Mouse (Mus musculus) embryonic facial prominence, embryonic 12.5 days (tissue): ENCODE results near the gene Ppt1. TPM values are rescaled to one million over a fixed set of nuclear protein-coding genes. Genes with fewer than 3 reads are reported as not detected.

Experiments used
- ATAC-seq: fragments of 200-750 bp; cut with Nextera tagmentation; 2 replicates; pipeline ENCODE4 v1.8.0; 2017; ENCODE audit not compliant: insufficient number of reproducible peaks, insufficient read depth, low FRiP score, low TSS enrichment
- H3K27ac ChIP-seq: fragments of 300-500 bp; sonication (generic); 2 replicates; pipeline ENCODE4 v1.5.1; 2016; ENCODE audit warnings: mild to moderate bottlenecking
- H3K27me3 ChIP-seq: fragments of 300-500 bp; sonication (generic); 2 replicates; pipeline ENCODE4 v1.6.1; 2016; ENCODE audit warnings: mild to moderate bottlenecking, moderate library complexity
- H3K36me3 ChIP-seq: fragments of 300-500 bp; sonication (generic); 2 replicates; pipeline ENCODE4 v1.6.1; 2016; ENCODE audit warnings: mild to moderate bottlenecking
- H3K4me1 ChIP-seq: fragments of 300-500 bp; sonication (generic); 2 replicates; pipeline ENCODE4 v1.6.1; 2016
- H3K4me2 ChIP-seq: fragments of 300-500 bp; sonication (generic); replicated peaks from 2 replicates; pipeline ENCODE4 v1.6.1; 2016; ENCODE audit warnings: mild to moderate bottlenecking, moderate library complexity
- H3K4me3 ChIP-seq: fragments of 300-500 bp; sonication (generic); 2 replicates; pipeline ENCODE4 v1.5.1; 2016; ENCODE audit warnings: mild to moderate bottlenecking
- H3K9ac ChIP-seq: fragments of 300-500 bp; sonication (generic); 2 replicates; pipeline ENCODE4 v1.6.1; 2016; ENCODE audit warnings: mild to moderate bottlenecking, moderate library complexity
- H3K9me3 ChIP-seq: fragments of 300-500 bp; sonication (generic); 2 replicates; pipeline ENCODE4 v1.6.1; 2016; ENCODE audit warnings: mild to moderate bottlenecking, moderate library complexity
- WGBS: fragments of 180-500 bp; shearing (Covaris S2); methylation state at CpG from one replicate; pipeline ENCODE4 v1.1.7; 2016; 5-methylcytosine and 5-hydroxymethylcytosine counted together
- polyA plus RNA-seq: library from polyadenylated mRNA; unstranded; fragments of >200 nt; fragmentation: Nextera tagmentation; extraction: Ambion mirVana; gene quantifications from 2 replicates; pipeline ENCODE4 v1.2.1, GENCODE M21; 2016

Gene Ppt1
- polyA plus RNA-seq, 1 experiment from 2014 or later, result 66.0 TPM

DNA sequence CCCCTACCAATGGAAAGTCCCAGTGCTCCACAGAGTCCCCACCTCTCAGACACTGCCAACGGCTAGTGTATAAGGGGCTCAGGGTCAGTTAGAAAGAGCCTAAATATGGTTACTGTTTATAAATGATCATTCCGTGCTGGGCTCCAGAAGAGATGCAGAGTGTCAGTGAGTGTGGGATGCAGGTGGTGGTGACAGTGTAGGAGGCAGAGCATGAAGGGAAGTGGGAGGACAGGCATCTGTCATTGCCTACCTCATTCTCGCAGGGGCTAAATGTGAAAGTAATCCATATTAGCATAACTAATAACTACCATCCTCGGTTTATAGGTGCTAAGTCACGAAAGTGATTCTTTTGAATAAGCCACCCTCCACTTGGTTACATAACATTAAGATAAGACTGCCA, 34.7 kb downstream of the Ppt1 start:
- 91% methylated on average over 5 of the region's 5 CpGs for whole genome bisulfite sequencing
- H3K36me3 ChIP-seq, result peaks cover 38% of the 10 kb centered on the region
- no peaks in the 10 kb centered on the region for H3K4me1 ChIP-seq
- H3K4me3 ChIP-seq, result no peak overlapping the region
- H3K9ac ChIP-seq, result no peak overlapping the region
- no peak for ATAC-seq
- no peak overlapping the region for H3K27ac ChIP-seq
- no peak overlapping the region for H3K4me2 ChIP-seq
- H3K27me3 ChIP-seq, result no peaks in the 10 kb centered on the region
- no peaks in the 10 kb centered on the region for H3K9me3 ChIP-seq

DNA sequence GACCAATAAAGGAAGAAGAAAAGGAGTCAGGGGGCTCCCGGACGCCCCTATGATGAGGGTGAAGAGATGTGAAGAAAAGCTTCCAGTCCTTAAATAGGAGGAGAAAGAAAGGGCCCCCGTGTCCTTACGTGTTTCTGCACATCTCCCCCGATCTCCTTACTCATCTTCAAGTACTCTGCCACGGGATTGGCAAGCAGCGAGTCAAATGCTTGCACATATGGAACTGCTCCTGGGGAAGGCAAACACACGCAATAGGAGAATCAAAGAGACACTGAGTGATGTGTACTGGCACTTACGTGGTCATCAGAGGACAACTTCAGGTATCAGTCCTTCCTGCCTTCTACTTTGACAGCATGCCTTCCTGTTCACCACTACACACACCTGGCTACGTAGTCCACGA, 35.2 kb downstream of the Ppt1 start:
- Histone ChIP-seq H3K9me3 (no peaks in the 10 kb centered on the region), H3K27me3 (no peaks in the 10 kb centered on the region), H3K4me1 (no peaks in the 10 kb centered on the region), H3K27ac (no peak overlapping the region), H3K36me3 (peaks cover 33% of the 10 kb centered on the region), H3K4me2 (no peak overlapping the region), H3K9ac (no peak overlapping the region), H3K4me3 (no peak overlapping the region)
- no peak for ATAC-seq
- WGBS, result 90% methylated on average over 11 of the region's 11 CpGs

DNA sequence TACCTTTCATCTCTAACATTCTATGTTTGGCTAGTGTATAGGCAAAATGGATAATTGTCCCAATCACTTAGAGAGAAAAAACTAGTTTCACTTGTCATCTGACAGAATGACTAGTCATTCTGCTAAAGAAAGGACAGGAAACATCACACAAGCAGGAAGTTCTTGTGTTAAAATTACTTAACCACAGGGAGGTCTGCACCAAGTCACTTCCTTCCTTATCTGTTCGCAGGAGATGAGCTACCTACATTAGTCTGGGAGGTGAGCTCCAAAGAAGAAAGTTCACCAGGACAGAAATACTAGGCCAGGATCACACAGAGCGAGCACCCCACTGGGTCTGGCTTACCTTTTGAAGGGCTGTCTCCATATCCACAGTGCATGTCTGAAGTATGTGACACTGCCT, 35.9 kb downstream of the Ppt1 start:
- Histone ChIP-seq H3K27ac (no peak overlapping the region), H3K4me2 (no peak overlapping the region), H3K9me3 (no peaks in the 10 kb centered on the region), H3K27me3 (no peaks in the 10 kb centered on the region), H3K4me3 (no peak overlapping the region), H3K9ac (no peak overlapping the region), H3K36me3 (peaks cover 27% of the 10 kb centered on the region), H3K4me1 (no peaks in the 10 kb centered on the region)
- ATAC-seq, result no peak
- WGBS, result 90% methylated on average over 2 of the region's 2 CpGs

DNA sequence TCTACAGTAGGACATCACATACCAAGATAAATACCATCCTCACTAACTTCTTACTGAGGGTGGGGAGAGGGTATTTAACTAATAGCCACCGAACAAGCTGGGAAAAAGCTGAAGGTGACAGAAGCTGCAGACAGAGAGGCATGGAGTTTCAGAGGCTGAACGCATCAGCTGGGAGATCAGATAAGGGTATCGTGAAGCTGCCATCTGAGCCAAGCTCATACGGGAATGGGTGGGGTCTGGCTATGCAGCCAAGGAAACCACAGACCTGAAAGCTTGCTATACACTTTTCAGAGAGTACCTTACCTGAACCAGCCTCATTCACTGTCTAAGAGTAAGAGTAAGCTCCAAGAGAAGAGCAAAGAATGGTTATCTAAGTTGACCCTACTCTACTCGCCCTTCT, 37.0 kb downstream of the Ppt1 start:
- Histone ChIP-seq H3K4me2 (no peak overlapping the region), H3K27me3 (no peaks in the 10 kb centered on the region), H3K4me1 (no peaks in the 10 kb centered on the region), H3K36me3 (peaks cover 22% of the 10 kb centered on the region), H3K9me3 (no peaks in the 10 kb centered on the region), H3K9ac (no peak overlapping the region), H3K27ac (no peak overlapping the region), H3K4me3 (no peak overlapping the region)
- no peak for ATAC-seq
- 80% methylated on average over 5 of the region's 5 CpGs for WGBS

DNA sequence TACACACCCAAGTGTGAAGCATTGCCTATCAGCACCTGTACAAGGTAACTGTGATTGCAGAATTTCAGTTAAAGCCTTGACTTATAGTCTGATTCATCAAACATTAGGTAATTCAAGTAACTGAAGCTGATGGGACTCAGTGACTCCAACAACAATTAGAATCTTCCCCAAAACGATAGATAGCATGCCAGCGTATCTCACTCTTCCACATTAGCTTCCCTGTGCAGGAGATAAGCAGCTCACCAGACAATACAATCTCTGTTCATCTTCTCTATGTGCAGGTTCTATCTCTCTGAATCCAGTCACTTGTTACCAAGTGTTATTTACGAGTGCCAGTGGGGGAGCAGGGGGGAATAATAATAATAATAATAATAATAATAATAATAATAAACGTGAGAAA, 37.5 kb downstream of the Ppt1 start:
- H3K4me1 ChIP-seq, result no peaks in the 10 kb centered on the region
- 91% methylated on average over 4 of the region's 4 CpGs for WGBS
- no peak overlapping the region for H3K4me3 ChIP-seq
- no peaks in the 10 kb centered on the region for H3K27me3 ChIP-seq
- ATAC-seq, result no peak
- no peak overlapping the region for H3K27ac ChIP-seq
- no peak overlapping the region for H3K4me2 ChIP-seq
- H3K9ac ChIP-seq, result no peak overlapping the region
- H3K36me3 ChIP-seq, result peaks cover 22% of the 10 kb centered on the region
- no peaks in the 10 kb centered on the region for H3K9me3 ChIP-seq

GRCm38 (mm10) chr4:122878333-122879070, 42.5 kb downstream of the Ppt1 start:
- H3K9me3 ChIP-seq, result no peaks in the 10 kb centered on the region
- ATAC-seq, result no peak

DNA sequence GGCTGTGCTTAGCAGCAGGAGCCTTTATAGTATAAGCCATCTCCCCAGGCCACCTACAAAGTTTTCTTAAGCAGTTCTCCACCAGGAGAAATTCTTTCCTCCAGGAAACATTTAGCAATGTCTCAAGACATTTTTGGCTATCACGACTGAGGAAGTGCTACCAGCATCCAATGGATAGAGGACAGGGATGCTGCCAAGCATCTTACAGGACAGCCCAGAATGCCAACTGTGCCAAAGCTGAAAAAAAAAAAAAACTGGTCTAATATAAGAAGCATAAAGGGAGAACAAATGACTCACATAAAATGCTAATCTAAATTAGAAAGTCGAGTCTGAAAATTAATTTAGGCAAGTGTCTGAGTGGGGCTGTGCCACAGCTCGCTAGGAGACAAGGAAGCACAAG, 46.5 kb downstream of the Ppt1 start:
- Histone ChIP-seq H3K9ac (no peak overlapping the region), H3K9me3 (no peaks in the 10 kb centered on the region), H3K27ac (no peak overlapping the region), H3K36me3 (no peaks in the 10 kb centered on the region), H3K4me2 (no peak overlapping the region), H3K4me3 (no peak overlapping the region), H3K4me1 (peaks cover 17% of the 10 kb centered on the region), H3K27me3 (no peaks in the 10 kb centered on the region)
- no peak for ATAC-seq
- WGBS, result 84% methylated on average over 3 of the region's 3 CpGs

More at GRCm38 (mm10) chr4:122878333-122879070, 42.5 kb downstream of the Ppt1 start:
- 96% methylated on average over 2 of the region's 2 CpGs for WGBS
- no peak overlapping the region for H3K4me3 ChIP-seq
- no peak overlapping the region for H3K4me2 ChIP-seq
- H3K27me3 ChIP-seq, result no peaks in the 10 kb centered on the region
- 0 out of 2 replicates have a peak, but pooled peaks cover 2% of the 10 kb centered on the region for H3K4me1 ChIP-seq
- no peak overlapping the region for H3K27ac ChIP-seq
- no peaks in the 10 kb centered on the region for H3K36me3 ChIP-seq
- H3K9ac ChIP-seq, result no peak overlapping the region

DNA sequence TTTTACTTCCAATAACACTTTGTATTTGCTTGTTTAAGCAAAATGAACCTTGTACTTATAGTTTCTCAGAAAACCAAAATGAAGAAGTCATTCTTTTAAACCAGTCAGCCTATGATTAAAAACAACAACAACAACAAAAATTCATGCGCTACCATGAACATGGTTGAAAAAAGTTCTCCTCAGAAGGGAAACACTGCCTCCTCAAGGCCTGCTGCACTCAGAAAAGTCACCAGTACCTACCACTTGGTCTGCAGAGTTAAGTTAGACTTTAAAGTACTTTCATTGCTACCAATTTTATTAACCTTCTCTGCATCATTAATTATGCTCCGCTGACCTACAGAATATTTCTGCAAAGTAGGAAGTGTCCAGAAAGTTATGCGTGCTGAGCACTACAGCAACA, 47.3 kb downstream of the Ppt1 start:
- Histone ChIP-seq H3K27ac (no peak overlapping the region), H3K9me3 (no peaks in the 10 kb centered on the region), H3K4me3 (no peak overlapping the region), H3K4me1 (peaks cover 17% of the 10 kb centered on the region), H3K4me2 (no peak overlapping the region), H3K9ac (no peak overlapping the region), H3K27me3 (no peaks in the 10 kb centered on the region), H3K36me3 (no peaks in the 10 kb centered on the region)
- 90% methylated on average over 3 of the region's 3 CpGs for WGBS
- ATAC-seq, result no peak

GRCm38 (mm10) chr4:122884051-122884450, 48.0 kb downstream of the Ppt1 start:
- H3K9ac ChIP-seq, result no peak overlapping the region
- H3K4me3 ChIP-seq, result no peak overlapping the region
- peak overlapping the region; percentile 53 for H3K4me2 ChIP-seq
- no peak overlapping the region for H3K27ac ChIP-seq
- no peaks in the 10 kb centered on the region for H3K27me3 ChIP-seq
- WGBS, result 74% methylated on average over 2 of the region's 2 CpGs
- H3K9me3 ChIP-seq, result no peaks in the 10 kb centered on the region
- no peak for ATAC-seq
- peaks cover 17% of the 10 kb centered on the region for H3K4me1 ChIP-seq
- no peaks in the 10 kb centered on the region for H3K36me3 ChIP-seq

DNA sequence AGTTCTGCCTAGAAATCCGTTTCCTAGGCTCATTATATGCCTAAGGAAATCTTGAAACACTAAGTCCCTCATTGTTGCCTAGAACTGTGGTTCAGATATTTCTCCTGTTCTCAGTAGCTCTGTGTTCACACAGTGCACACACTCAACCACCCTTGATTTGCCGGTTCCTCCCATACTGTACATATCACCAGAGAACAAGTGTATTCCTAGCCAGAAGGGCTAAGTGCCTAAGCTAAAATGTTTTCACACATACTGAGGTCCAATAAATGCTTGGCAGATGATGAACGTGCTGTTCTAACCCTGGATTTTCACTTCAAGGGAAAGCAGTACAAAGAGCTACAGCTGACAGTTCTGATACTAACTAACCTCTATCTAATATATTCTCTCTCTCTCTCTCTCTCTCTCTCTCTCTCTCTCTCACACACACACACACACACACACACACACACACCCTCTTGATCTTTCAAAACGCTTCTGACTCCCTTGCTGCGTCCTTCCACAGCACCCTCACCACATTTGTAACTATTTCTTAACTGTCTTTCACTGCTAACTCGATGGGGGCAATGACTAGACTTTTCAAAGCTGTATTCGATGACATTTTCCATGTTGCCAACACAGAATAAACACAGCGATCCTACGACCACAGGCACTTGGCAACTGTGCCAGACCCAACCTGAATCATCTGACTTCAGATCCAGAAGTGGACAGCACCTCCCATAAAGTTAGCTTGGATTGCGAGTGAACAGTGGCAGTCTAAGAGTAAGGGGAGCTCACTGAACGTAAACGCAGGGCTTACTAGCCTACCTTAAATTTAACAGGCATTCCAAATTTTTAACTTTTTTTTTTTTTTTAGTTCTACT, 48.7 kb downstream of the Ppt1 start:
- Histone ChIP-seq H3K27ac (no peak overlapping the region), H3K36me3 (no peaks in the 10 kb centered on the region), H3K9me3 (no peaks in the 10 kb centered on the region), H3K4me1 (peaks cover 17% of the 10 kb centered on the region), H3K4me2 (peak overlapping the region; percentile 53), H3K27me3 (no peaks in the 10 kb centered on the region), H3K9ac (peak overlapping the region; percentile 69), H3K4me3 (peak overlapping the region; percentile 71)
- ATAC-seq, result no peak
- WGBS, result 52% methylated on average over 12 of the region's 12 CpGs

- H3K4me2 ChIP-seq, result peak within 1 kb of the TSS; percentile 70
- under 1% methylated on average over 49 of the region's 49 CpGs for WGBS
- ATAC-seq, result peak; percentile 97
Observed at GRCm38 (mm10) chr4:122885768-122886578, 49.9 kb downstream of the Ppt1 start, which contains the start of gene Cap1. Gene Cap1 (minus strand): TSS chr4:122886056.

More at GRCm38 (mm10) chr4:122885768-122886578, 49.9 kb downstream of the Ppt1 start, which contains the start of gene Cap1:
- Histone ChIP-seq H3K9me3 (no peaks in the 10 kb centered on the region), H3K27me3 (no peaks in the 10 kb centered on the region), H3K27ac (peak within 1 kb of the TSS; percentile 98), H3K4me1 (peaks cover 17% of the 10 kb centered on the region), H3K4me3 (peak within 1 kb of the TSS; percentile 71), H3K9ac (peak within 1 kb of the TSS; percentile 69), H3K36me3 (no peaks in the 10 kb centered on the region)
